Mouse (Mus musculus) stomach, embryonic 14.5 days (tissue): ENCODE measurements around the gene Lemd2. TPM values are rescaled to one million over a fixed set of nuclear protein-coding genes. Genes with fewer than 3 reads are reported as not detected.

Experiments
- ATAC-seq: fragments of 200-750 bp; cut with Nextera tagmentation; 2 replicates; pipeline ENCODE4 v1.8.0; 2017; ENCODE audit warnings: low read depth, moderate TSS enrichment; ENCODE audit not compliant: insufficient number of reproducible peaks, insufficient read depth, low FRiP score
- H3K27ac ChIP-seq: fragments of 300-500 bp; sonication (generic); 2 replicates; pipeline ENCODE4 v1.5.1; 2014; ENCODE audit warnings: mild to moderate bottlenecking, low read length, moderate library complexity, mixed read lengths
- H3K27me3 ChIP-seq: fragments of 300-500 bp; sonication (generic); 2 replicates; pipeline ENCODE4 v1.6.1; 2014; ENCODE audit warnings: low read length, control low read depth, mixed read lengths; ENCODE audit not compliant: control insufficient read depth, insufficient read depth
- H3K36me3 ChIP-seq: fragments of 300-500 bp; sonication (generic); 2 replicates; pipeline ENCODE4 v1.6.1; 2014; ENCODE audit warnings: mild to moderate bottlenecking, control low read depth, low read length, moderate library complexity, mixed read lengths; ENCODE audit not compliant: control insufficient read depth, insufficient read depth
- H3K4me1 ChIP-seq: fragments of 300-500 bp; sonication (generic); 2 replicates; pipeline ENCODE4 v1.6.1; 2014; ENCODE audit warnings: low read length, control low read depth, mixed read lengths; ENCODE audit not compliant: control insufficient read depth, insufficient read depth
- H3K4me2 ChIP-seq: fragments of 300-500 bp; sonication (generic); replicated peaks from 2 replicates; pipeline ENCODE4 v1.6.1; 2014; ENCODE audit warnings: low read depth, low read length, control low read depth
- H3K4me3 ChIP-seq: fragments of 300-500 bp; sonication (generic); 2 replicates; pipeline ENCODE4 v1.5.1; 2014; ENCODE audit warnings: low read depth, low read length, control low read depth
- H3K9ac ChIP-seq: fragments of 300-500 bp; sonication (generic); replicated peaks from 2 replicates; pipeline ENCODE4 v1.6.1; 2014; ENCODE audit warnings: low read depth, mild to moderate bottlenecking, control low read depth, low read length, moderate library complexity, mixed read lengths
- H3K9me3 ChIP-seq: fragments of 300-500 bp; sonication (generic); 2 replicates; pipeline ENCODE4 v1.6.1; 2016; ENCODE audit warnings: low read depth, low read length, control low read depth; ENCODE audit not compliant: control insufficient read depth
- WGBS: fragments of 180-500 bp; shearing (Covaris S2); extraction: QIAGEN DNeasy Blood & Tissue Kit; methylation state at CpG from one replicate; pipeline ENCODE4 v1.1.7; 2014; 5-methylcytosine and 5-hydroxymethylcytosine counted together
- polyA plus RNA-seq: library from polyadenylated mRNA; unstranded; fragments of >200 nt; fragmentation: Nextera tagmentation; extraction: Ambion mirVana; gene quantifications from 2 replicates; pipeline ENCODE4 v1.2.1, GENCODE M21; 2014

The Lemd2 gene
- polyA plus RNA-seq, 1 experiment from 2014 or later = 11.3 TPM

DNA sequence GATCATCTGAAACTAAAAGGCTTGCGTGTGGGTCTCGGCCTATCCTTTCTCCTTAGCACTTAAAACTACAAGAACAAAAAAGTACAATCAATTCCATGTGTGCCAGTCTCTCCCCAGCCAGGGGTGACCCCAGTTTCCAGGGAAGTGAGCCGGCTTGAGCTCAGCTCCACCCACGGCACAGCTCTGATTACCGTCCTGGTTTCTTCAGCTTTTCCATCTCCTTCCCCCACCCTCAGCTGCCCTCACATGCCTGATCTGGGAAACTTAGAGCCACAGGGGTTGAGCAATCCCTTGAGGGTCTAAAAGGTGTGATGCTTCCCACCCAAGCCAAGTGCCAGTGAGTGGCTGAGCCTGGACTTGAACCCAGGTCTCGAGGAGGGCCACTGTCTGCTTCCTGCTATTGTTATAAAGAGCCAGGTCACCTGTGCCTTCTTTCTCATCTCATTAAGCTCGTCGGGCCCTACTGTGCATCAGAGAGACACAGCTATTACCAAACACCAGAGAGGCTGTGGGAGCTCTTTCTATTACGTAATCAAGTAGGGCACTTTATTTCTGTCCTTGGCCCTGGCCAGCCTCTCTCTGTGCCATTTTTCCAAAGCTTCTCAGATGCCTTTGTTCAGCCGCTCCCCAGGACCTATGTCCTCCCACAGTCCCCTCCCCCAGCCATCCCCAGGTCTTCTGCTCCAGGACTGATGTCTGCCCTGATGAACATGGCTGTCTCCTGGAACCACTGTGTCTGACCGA lies 34.1 kb downstream of the Lemd2 start:
- Histone ChIP-seq H3K9ac (no peak overlapping the region), H3K36me3 (no peaks in the 10 kb centered on the region), H3K4me3 (no peak overlapping the region), H3K4me2 (no peak overlapping the region), H3K27ac (no peak overlapping the region), H3K27me3 (no peaks in the 10 kb centered on the region), H3K9me3 (no peaks in the 10 kb centered on the region), H3K4me1 (peaks cover 4% of the 10 kb centered on the region; the same call in 1 of the 2 replicates)
- no peak for ATAC-seq
- WGBS = 73% methylated on average over 11 of the region's 11 CpGs

DNA sequence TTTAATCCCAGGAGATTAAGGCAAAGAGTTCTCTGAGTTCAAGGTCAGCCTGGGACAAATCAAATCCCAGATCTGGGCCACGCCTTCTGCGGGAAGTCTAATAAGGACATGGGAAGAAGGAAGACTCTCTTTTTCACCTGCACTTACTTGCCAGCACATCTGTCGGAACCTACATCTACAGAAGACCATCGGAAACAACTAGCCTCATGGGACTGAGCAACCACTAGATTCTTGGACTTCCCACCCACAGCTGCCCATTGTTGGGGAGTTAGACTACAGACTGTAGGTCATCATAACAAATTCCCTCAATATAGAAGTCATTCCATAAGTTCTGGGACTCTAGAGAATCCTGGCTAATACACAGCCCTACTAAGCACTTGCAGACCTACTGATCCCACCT lies 35.7 kb downstream of the Lemd2 start:
- Histone ChIP-seq H3K27me3 (no peaks in the 10 kb centered on the region), H3K36me3 (no peaks in the 10 kb centered on the region), H3K27ac (no peak overlapping the region), H3K4me1 (no peaks in the 10 kb centered on the region), H3K9ac (no peak overlapping the region), H3K4me2 (no peak overlapping the region), H3K9me3 (no peaks in the 10 kb centered on the region), H3K4me3 (no peak overlapping the region)
- 85% methylated on average over 4 of the region's 4 CpGs for WGBS
- ATAC-seq = no peak

DNA sequence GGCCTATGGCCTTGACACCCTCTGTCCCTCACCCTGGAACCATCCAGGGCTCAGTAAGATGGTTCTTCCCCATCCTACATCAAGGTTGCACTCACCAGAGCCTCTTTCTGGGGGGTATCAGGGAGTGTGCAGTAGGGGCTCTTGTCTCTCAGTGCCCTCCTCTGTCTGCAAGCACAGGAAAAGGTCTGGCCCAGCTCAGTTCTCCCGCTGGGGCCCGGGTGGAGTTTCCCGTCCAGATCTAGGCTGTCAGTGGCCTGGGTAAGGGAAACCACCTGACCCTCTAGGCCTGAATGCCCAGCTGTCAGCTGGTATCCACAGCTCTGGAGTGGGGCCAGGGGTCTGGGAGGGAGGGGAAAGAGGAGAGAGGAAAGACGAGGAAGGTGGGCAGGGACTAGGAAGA lies 36.7 kb downstream of the Lemd2 start, which contains the start of gene Ip6k3:
Ip6k3 (minus strand) TSS at position 251 of the 400 bp plus-strand sequence.
- H3K4me1 ChIP-seq = no peaks in the 10 kb centered on the region
- no peak for ATAC-seq
- H3K4me2 ChIP-seq = no peak within 1 kb of the TSS
- no peaks in the 10 kb centered on the region for H3K36me3 ChIP-seq
- WGBS = 44% methylated on average over 4 of the region's 4 CpGs
- no peaks in the 10 kb centered on the region for H3K9me3 ChIP-seq
- no peak within 1 kb of the TSS for H3K9ac ChIP-seq
- no peaks in the 10 kb centered on the region for H3K27me3 ChIP-seq
- no peak within 1 kb of the TSS for H3K27ac ChIP-seq
- no peak within 1 kb of the TSS for H3K4me3 ChIP-seq

DNA sequence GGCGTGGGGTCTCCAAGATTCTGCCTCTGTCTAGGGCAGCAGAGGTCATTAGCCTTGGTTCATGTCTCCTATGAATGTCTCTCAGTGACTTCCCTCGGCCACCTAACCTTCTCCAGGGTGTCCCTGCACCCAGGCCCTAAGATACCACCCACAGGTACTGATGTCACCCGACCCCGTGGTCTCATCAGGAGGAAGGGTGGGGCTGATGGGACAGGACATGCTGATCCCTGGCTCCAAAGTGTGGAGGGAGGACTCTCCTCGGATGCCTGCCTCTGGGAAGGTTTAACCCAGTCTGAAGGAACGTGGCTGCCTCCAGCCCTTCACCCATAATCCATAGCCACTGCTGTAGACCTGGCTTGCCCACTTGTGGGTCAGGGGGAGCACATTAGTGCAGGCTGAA lies 37.4 kb downstream of the Lemd2 start:
- no peak for ATAC-seq
- WGBS = 77% methylated on average over 6 of the region's 6 CpGs

DNA sequence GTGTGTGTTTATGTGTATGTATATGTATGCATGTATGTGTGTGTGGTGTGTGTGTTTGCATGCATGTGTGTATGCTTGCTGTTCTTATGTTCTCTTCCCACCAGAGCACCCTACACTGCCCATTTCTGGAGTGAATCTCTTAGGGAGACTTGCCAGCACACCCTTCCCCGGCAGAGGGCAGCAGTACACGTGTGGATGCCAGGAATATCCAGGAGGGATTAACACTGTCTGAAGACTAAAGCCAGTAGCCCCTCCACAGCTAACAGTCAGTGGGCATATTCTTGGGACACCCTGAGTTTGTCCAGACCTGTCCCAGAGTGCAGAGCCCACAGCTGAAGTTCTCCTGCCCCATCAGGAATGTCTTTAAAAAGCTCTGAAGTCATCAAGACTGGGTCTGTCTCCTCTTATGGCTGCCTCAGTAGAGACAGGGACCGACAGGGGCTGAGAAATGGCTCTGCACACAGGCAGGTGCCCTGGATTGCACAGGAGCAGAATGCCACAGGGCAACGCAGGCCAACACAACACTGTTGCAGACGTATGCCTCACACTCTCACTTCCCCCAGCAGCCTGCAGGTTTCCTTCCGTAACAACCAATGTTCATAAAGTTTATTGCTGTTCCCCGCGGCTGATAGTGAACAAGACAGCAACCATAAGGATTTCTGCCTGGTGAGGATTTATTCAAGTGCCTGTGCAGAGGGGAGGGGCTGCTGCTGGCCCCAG lies 39.1 kb downstream of the Lemd2 start:
- H3K4me3 ChIP-seq = no peak overlapping the region
- no peak overlapping the region for H3K4me2 ChIP-seq
- no peaks in the 10 kb centered on the region for H3K27me3 ChIP-seq
- no peak overlapping the region for H3K9ac ChIP-seq
- no peak overlapping the region for H3K27ac ChIP-seq
- no peak for ATAC-seq
- WGBS = 60% methylated on average over 8 of the region's 8 CpGs
- H3K9me3 ChIP-seq = no peaks in the 10 kb centered on the region
- H3K4me1 ChIP-seq = no peaks in the 10 kb centered on the region
- H3K36me3 ChIP-seq = no peaks in the 10 kb centered on the region

More for the DNA sequence above, 37.4 kb downstream of the Lemd2 start:
- no peak overlapping the region for H3K9ac ChIP-seq
- no peak overlapping the region for H3K4me2 ChIP-seq
- no peaks in the 10 kb centered on the region for H3K36me3 ChIP-seq
- H3K4me3 ChIP-seq = no peak overlapping the region
- H3K27ac ChIP-seq = no peak overlapping the region
- H3K9me3 ChIP-seq = no peaks in the 10 kb centered on the region
- no peaks in the 10 kb centered on the region for H3K27me3 ChIP-seq
- H3K4me1 ChIP-seq = no peaks in the 10 kb centered on the region

DNA sequence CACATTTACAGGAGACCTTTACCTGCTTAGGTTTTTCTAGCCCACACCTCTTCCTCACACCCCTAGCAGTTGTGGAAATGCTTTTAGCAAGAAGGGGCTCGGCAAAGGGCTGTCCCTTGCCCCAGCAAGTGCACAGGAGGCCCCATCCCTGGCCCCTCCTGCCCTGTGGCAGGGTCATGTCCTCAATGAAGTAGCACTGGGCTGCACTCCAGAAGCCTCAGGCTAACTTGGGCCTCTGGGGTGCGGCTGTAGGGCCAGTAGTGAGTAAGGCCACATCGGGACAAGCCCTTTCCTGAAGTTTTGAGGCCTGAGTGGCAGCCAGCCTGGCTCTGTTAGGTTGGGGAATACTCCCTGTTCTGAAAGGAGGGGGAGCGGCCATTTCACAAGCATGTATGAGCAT lies 43.4 kb downstream of the Lemd2 start:
- no peak overlapping the region for H3K4me3 ChIP-seq
- no peak for ATAC-seq
- H3K4me2 ChIP-seq = no peak overlapping the region
- no peaks in the 10 kb centered on the region for H3K9me3 ChIP-seq
- H3K4me1 ChIP-seq = no peaks in the 10 kb centered on the region
- no peak overlapping the region for H3K27ac ChIP-seq
- H3K9ac ChIP-seq = no peak overlapping the region
- 61% methylated on average over 4 of the region's 4 CpGs for WGBS
- H3K36me3 ChIP-seq = no peaks in the 10 kb centered on the region
- H3K27me3 ChIP-seq = no peaks in the 10 kb centered on the region

DNA sequence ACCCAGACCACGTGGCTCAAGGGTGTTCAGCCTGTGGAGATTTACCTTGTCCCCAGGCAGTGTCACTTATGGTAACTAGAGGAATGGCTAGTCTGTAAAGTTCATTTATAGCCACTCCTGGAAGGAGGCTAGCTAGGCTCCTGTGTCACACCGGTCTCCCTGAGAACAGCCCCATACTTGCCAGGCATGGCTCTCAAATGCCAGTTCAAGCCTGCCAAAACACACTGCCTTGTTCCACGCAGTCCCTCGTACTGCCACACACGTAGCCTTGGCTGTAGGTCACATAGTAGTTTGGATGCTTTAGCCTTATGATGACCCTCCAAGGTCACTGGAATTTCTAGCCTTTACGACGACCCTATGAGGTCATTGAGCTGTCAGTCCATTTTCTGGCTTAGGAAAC lies 45.1 kb downstream of the Lemd2 start:
- Histone ChIP-seq H3K36me3 (no peaks in the 10 kb centered on the region), H3K4me2 (no peak overlapping the region), H3K4me3 (no peak overlapping the region), H3K4me1 (peaks cover 4% of the 10 kb centered on the region; the same call in 1 of the 2 replicates), H3K27me3 (no peaks in the 10 kb centered on the region), H3K27ac (no peak overlapping the region), H3K9ac (no peak overlapping the region), H3K9me3 (no peaks in the 10 kb centered on the region)
- 72% methylated on average over 7 of the region's 7 CpGs for WGBS
- no peak for ATAC-seq

DNA sequence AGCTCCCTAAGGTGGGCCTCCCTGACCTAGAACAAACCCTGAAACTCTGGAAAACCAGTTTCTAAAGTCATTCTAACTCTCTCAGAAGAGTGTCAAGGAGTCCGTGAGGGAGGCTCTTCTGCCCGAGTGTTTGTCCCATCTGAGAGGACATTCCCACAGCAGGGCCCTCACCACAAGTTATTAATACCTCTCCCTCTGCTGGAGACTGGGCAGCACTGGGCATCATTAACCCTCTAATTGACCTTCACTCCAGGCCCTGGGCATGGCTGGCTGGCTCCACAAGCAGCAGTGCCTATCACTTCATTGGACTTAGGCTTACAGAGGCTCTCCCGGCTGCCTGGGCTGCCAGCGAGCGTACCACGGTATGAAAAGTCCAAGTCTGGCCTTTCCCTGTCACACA lies 45.8 kb downstream of the Lemd2 start:
- H3K9ac ChIP-seq = no peak overlapping the region
- H3K4me3 ChIP-seq = no peak overlapping the region
- WGBS = 82% methylated on average over 6 of the region's 6 CpGs
- H3K4me1 ChIP-seq = peaks cover 7% of the 10 kb centered on the region; the same call in 1 of the 2 replicates
- no peaks in the 10 kb centered on the region for H3K9me3 ChIP-seq
- no peak overlapping the region for H3K27ac ChIP-seq
- no peak overlapping the region for H3K4me2 ChIP-seq
- H3K36me3 ChIP-seq = no peaks in the 10 kb centered on the region
- H3K27me3 ChIP-seq = no peaks in the 10 kb centered on the region
- ATAC-seq = no peak
